15 mouse cellular contexts compared by ENCODE assay signal in the genomic region with DNA sequence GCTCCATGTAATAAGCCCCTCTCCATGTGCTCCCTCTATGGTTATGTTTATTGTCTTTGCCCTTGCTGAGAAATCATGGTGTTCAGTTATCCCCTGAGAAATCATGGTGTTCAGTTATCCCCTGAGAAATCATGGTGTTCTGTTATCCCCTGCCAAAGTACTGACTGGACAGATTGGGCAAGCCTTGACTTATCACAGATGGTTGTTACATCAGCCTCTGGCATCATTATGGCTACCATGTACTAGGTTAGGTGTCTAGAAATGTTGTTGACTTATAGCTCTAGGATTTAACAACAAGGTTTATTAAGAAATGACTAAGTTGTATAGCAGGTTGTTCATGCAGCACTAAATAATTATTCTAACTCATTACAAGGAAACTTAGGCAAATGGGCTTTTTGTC. TPM values are rescaled to one million over a fixed set of nuclear protein-coding genes. Genes with fewer than 3 reads are reported as not detected.
"Had no signal": no experiment of that assay in that cellular context is flagged by ENCODE, and none has a peak within 500 bp of the region (broad histone marks: within the 10 kb centered on the region; RNA-seq: fewer than 3 reads in every experiment).

No protein-coding gene starts in this region.

- H3K36me3 ChIP-seq: liver, embryonic 13.5 days; neural tube, embryonic 12.5 days; stomach, embryonic 15.5 days had no signal

- H3K9me3 ChIP-seq: liver, embryonic 13.5 days; neural tube, embryonic 12.5 days; stomach, embryonic 15.5 days had no signal

- H3K4me1 ChIP-seq: liver, embryonic 13.5 days; neural tube, embryonic 12.5 days; stomach, embryonic 15.5 days had no signal

- H3K9ac ChIP-seq: liver, embryonic 13.5 days; lung, embryonic 14.5 days; neural tube, embryonic 12.5 days; stomach, embryonic 15.5 days had no signal

- DNase-seq: kidney, adult 2 months; kidney, postnatal 36 days; liver, embryonic 13.5 days; lung, embryonic 14.5 days; retina, postnatal 1 day; right cerebral cortex, postnatal 25 days; spleen, adult 18-20 months; thymus, postnatal 25 days had no signal

- H3K4me3 ChIP-seq: left cerebral cortex, adult 2 months; liver, embryonic 13.5 days; neural tube, embryonic 12.5 days; stomach, embryonic 15.5 days had no signal

- H3K27me3 ChIP-seq: neural tube, embryonic 12.5 days; stomach, embryonic 15.5 days had no signal

- ATAC-seq: intestine, postnatal 0 days; lung, postnatal 0 days had no signal

- H3K27ac ChIP-seq: kidney, postnatal 0 days; left cerebral cortex, adult 2 months; liver, embryonic 13.5 days; macrophage; neural tube, embryonic 12.5 days; stomach, embryonic 15.5 days had no signal

- H3K4me2 ChIP-seq: liver, embryonic 13.5 days; lung, embryonic 14.5 days; neural tube, embryonic 12.5 days; stomach, embryonic 15.5 days had no signal

RNA-seq across cellular contexts. Expression of a gene that starts 30.1 kb away (rescaled TPM):
- polyA plus RNA-seq: macrophage had no signal
